Mouse (Mus musculus): ENCODE data around the gene Olfr911-ps1. TPM values are rescaled to one million over a fixed set of nuclear protein-coding genes. Genes with fewer than 3 reads are reported as not detected.

Gene Olfr911-ps1
- not detected in 2 replicates for polyA plus RNA-seq (2015; fragmentation: Nextera tagmentation; extraction: Ambion mirVana)

DNA sequence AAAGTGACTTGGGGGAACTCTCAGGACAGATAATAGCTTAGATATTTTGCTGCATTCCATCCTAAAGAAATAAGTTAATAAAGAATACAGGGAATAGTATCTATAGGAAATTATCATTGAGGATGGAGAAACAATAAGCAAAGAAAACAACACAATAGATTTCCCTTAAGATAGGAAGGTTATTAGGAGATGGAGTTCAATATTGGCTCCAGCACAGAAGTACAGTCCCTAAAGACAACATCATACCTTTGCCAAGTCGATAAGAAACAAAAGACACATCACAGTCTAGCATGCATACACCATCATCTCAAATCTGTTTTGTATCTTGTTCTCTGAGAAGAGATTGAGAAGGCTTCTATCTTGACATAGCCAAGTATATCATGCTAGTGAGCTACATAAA lies at the start of gene Olfr911-ps1:
Gene Olfr911-ps1 (plus strand): TSS at position 301 of the 400 bp plus-strand sequence.
- no peak within 1 kb of the TSS for H3K4me2 ChIP-seq (ENCODE audit: low read depth, low read length)
- no peaks in the 10 kb centered on the region for H3K27me3 ChIP-seq (ENCODE audit: control insufficient read depth, insufficient read depth, low read depth, low read length)
- H3K4me1 ChIP-seq (replicated peaks; ENCODE audit: control insufficient read depth, insufficient read depth, low read length), result no peaks in the 10 kb centered on the region
- WGBS, result 53% methylated on average over 1 of the region's 1 CpGs
- H3K4me3 ChIP-seq (ENCODE audit: low read length), result no peak within 1 kb of the TSS
- H3K9me3 ChIP-seq (ENCODE audit: control insufficient read depth, low read length), result no peaks in the 10 kb centered on the region
- H3K36me3 ChIP-seq (ENCODE audit: control insufficient read depth, insufficient read depth, low read length), result no peaks in the 10 kb centered on the region
- H3K27ac ChIP-seq (ENCODE audit: low read length), result no peak within 1 kb of the TSS
- no peak within 1 kb of the TSS for H3K9ac ChIP-seq (ENCODE audit: low read length)
- ATAC-seq (ENCODE audit: low read depth), result no peak

DNA sequence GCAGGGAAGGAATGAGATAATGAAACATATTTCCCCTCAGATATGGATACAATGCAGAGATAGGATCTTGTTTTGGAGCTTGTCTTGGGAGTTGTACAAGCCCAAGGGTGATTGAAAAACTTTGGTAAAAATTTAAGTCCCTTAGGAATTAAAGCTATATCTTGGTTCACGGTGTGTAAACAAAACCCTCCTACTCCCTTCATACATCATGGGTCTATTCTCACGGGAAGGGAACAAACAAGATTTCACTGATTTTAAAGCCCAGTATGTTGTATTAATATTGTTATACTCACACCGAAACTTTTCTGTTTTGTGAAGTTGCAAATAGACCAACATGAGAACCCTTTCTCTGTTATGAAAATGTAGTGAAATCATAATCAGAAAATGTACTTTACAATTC lies 34.6 kb upstream of the Olfr911-ps1 start, which contains the start of gene Olfr906:
Gene Olfr906 (plus strand): TSS at position 301 of the 400 bp plus-strand sequence.
- WGBS, result 68% methylated on average over 3 of the region's 3 CpGs
- Histone ChIP-seq H3K27me3 (ENCODE audit: control insufficient read depth, insufficient read depth, low read depth, low read length) (no peaks in the 10 kb centered on the region), H3K27ac (ENCODE audit: low read length) (no peak within 1 kb of the TSS), H3K4me1 (replicated peaks; ENCODE audit: control insufficient read depth, insufficient read depth, low read length) (no peaks in the 10 kb centered on the region), H3K9me3 (ENCODE audit: control insufficient read depth, low read length) (no peaks in the 10 kb centered on the region), H3K9ac (ENCODE audit: low read length) (no peak within 1 kb of the TSS), H3K36me3 (ENCODE audit: control insufficient read depth, insufficient read depth, low read length) (no peaks in the 10 kb centered on the region), H3K4me3 (ENCODE audit: low read length) (no peak within 1 kb of the TSS), H3K4me2 (ENCODE audit: low read depth, low read length) (no peak within 1 kb of the TSS)
- ATAC-seq (ENCODE audit: low read depth), result no peak

DNA sequence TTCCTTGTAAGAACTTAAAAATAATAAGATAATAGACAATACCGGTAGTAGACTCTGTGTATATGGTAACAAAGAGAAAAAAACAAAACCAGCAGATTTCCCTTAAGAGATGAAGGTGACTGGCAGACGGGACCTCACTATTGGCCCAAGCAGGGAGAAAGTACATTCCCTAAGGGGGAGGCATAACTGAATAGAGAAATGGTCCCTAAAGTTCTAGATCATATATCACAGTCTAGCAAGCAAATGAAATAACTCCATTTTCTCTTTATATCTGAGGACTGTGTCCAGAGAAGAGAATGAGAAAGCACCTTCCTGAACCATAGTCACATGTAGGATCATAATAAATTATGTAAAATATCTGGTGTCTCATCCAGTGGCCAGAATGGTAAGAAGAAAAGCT lies 25.9 kb upstream of the Olfr911-ps1 start, which contains the start of gene Olfr907:
Gene Olfr907 (plus strand): TSS at position 301 of the 400 bp plus-strand sequence.
- H3K9ac ChIP-seq (ENCODE audit: low read length), result no peak within 1 kb of the TSS
- no peak within 1 kb of the TSS for H3K4me3 ChIP-seq (ENCODE audit: low read length)
- no peaks in the 10 kb centered on the region for H3K4me1 ChIP-seq (replicated peaks; ENCODE audit: control insufficient read depth, insufficient read depth, low read length)
- no peaks in the 10 kb centered on the region for H3K36me3 ChIP-seq (ENCODE audit: control insufficient read depth, insufficient read depth, low read length)
- ATAC-seq (ENCODE audit: low read depth), result no peak
- no peak within 1 kb of the TSS for H3K27ac ChIP-seq (ENCODE audit: low read length)
- H3K27me3 ChIP-seq (ENCODE audit: control insufficient read depth, insufficient read depth, low read depth, low read length), result no peaks in the 10 kb centered on the region
- H3K9me3 ChIP-seq (ENCODE audit: control insufficient read depth, low read length), result no peaks in the 10 kb centered on the region
- no peak within 1 kb of the TSS for H3K4me2 ChIP-seq (ENCODE audit: low read depth, low read length)
- WGBS, result 69% methylated on average over 2 of the region's 2 CpGs

DNA sequence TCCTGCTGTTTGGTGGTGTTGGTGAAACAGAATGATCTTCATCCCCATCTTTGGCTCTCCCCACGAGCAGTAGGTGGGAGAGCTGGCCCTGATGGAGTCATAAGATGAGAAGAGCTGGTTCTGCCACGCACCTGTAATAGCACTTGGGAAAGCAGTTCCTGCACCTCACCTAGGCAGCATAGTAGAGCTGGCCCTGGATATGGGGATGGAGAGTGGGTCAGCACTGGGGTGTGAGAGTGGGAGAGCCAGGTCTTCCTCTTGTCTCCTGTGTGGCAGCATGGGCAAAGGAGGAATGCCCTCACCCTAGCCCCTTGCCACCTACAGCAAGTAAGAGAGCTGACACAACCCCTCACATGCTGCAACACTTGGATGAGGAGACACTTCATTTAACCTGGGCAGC lies 9.0 kb upstream of the Olfr911-ps1 start:
- 66% methylated on average over 2 of the region's 2 CpGs for WGBS
- Histone ChIP-seq H3K27me3 (ENCODE audit: control insufficient read depth, insufficient read depth, low read depth, low read length) (no peaks in the 10 kb centered on the region), H3K36me3 (ENCODE audit: control insufficient read depth, insufficient read depth, low read length) (no peaks in the 10 kb centered on the region), H3K9me3 (ENCODE audit: control insufficient read depth, low read length) (no peaks in the 10 kb centered on the region), H3K4me1 (replicated peaks; ENCODE audit: control insufficient read depth, insufficient read depth, low read length) (no peaks in the 10 kb centered on the region), H3K27ac (ENCODE audit: low read length) (no peak overlapping the region), H3K4me3 (ENCODE audit: low read length) (no peak overlapping the region), H3K4me2 (ENCODE audit: low read depth, low read length) (no peak overlapping the region), H3K9ac (ENCODE audit: low read length) (no peak overlapping the region)
- ATAC-seq (ENCODE audit: low read depth), result no peak

DNA sequence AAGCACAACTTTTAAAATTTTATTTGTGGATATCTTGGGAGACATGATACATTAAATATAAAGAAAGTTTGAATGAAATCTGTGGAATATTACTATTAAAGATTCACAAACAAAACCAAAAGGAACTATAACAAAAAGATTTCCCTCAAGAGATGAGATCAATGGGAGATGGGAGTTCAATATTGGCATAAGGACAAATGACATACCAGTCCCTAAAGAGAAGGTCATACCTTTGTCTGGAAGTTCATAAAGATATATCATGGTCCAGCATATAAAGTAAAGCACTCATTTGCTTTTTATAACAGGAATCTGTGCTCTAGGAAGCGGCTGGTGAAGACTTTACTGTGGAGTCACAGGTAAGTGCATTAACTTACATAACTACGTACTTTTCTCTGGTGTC lies 16.2 kb downstream of the Olfr911-ps1 start, which contains the start of gene Olfr910:
Gene Olfr910 (plus strand): TSS at position 301 of the 400 bp plus-strand sequence.
- no peaks in the 10 kb centered on the region for H3K27me3 ChIP-seq (ENCODE audit: control insufficient read depth, insufficient read depth, low read depth, low read length)
- no peak for ATAC-seq (ENCODE audit: low read depth)
- no peak within 1 kb of the TSS for H3K4me2 ChIP-seq (ENCODE audit: low read depth, low read length)
- no peaks in the 10 kb centered on the region for H3K36me3 ChIP-seq (ENCODE audit: control insufficient read depth, insufficient read depth, low read length)
- H3K4me3 ChIP-seq (ENCODE audit: low read length), result no peak within 1 kb of the TSS
- H3K27ac ChIP-seq (ENCODE audit: low read length), result no peak within 1 kb of the TSS
- WGBS, result 86% methylated on average over 2 of the region's 2 CpGs
- no peaks in the 10 kb centered on the region for H3K4me1 ChIP-seq (replicated peaks; ENCODE audit: control insufficient read depth, insufficient read depth, low read length)
- H3K9me3 ChIP-seq (ENCODE audit: control insufficient read depth, low read length), result no peaks in the 10 kb centered on the region
- no peak within 1 kb of the TSS for H3K9ac ChIP-seq (ENCODE audit: low read length)

Other genes with a start within 250 kb of the Olfr911-ps1 start
- not detected in 2 replicates for gene Olfr896-ps1, start 230.5 kb upstream of the Olfr911-ps1 start, polyA plus RNA-seq (2015; fragmentation: Nextera tagmentation; extraction: Ambion mirVana)
- gene Olfr25, start 192.5 kb upstream of the Olfr911-ps1 start, polyA plus RNA-seq (2015; fragmentation: Nextera tagmentation; extraction: Ambion mirVana), result not detected in 2 replicates
- not detected in 2 replicates for gene Olfr898, start 173.2 kb upstream of the Olfr911-ps1 start, polyA plus RNA-seq (2015; fragmentation: Nextera tagmentation; extraction: Ambion mirVana)
- not detected in 2 replicates for gene Olfr250, start 154.7 kb upstream of the Olfr911-ps1 start, polyA plus RNA-seq (2015; fragmentation: Nextera tagmentation; extraction: Ambion mirVana)
- gene Olfr251, start 144.5 kb upstream of the Olfr911-ps1 start, polyA plus RNA-seq (2015; fragmentation: Nextera tagmentation; extraction: Ambion mirVana), result not detected in 2 replicates
- not detected in 2 replicates for gene Olfr147, start 119.9 kb upstream of the Olfr911-ps1 start, polyA plus RNA-seq (2015; fragmentation: Nextera tagmentation; extraction: Ambion mirVana)
- gene Olfr901, start 92.1 kb upstream of the Olfr911-ps1 start, polyA plus RNA-seq (2015; fragmentation: Nextera tagmentation; extraction: Ambion mirVana), result not detected in 2 replicates
- not detected in 2 replicates for gene Olfr902, start 73.9 kb upstream of the Olfr911-ps1 start, polyA plus RNA-seq (2015; fragmentation: Nextera tagmentation; extraction: Ambion mirVana)
- not detected in 2 replicates for gene Olfr904, start 58.4 kb upstream of the Olfr911-ps1 start, polyA plus RNA-seq (2015; fragmentation: Nextera tagmentation; extraction: Ambion mirVana)
- gene Olfr905, start 50.5 kb upstream of the Olfr911-ps1 start, polyA plus RNA-seq (2015; fragmentation: Nextera tagmentation; extraction: Ambion mirVana), result not detected in 2 replicates
- not detected in 2 replicates for gene Olfr906, start 34.5 kb upstream of the Olfr911-ps1 start, polyA plus RNA-seq (2015; fragmentation: Nextera tagmentation; extraction: Ambion mirVana)
- not detected in 2 replicates for gene Olfr907, start 25.8 kb upstream of the Olfr911-ps1 start, polyA plus RNA-seq (2015; fragmentation: Nextera tagmentation; extraction: Ambion mirVana)
- not detected in 2 replicates for gene Olfr910, start 16.3 kb downstream of the Olfr911-ps1 start, polyA plus RNA-seq (2015; fragmentation: Nextera tagmentation; extraction: Ambion mirVana)
- not detected in 2 replicates for gene Olfr912, start 58.6 kb downstream of the Olfr911-ps1 start, polyA plus RNA-seq (2015; fragmentation: Nextera tagmentation; extraction: Ambion mirVana)
- gene Olfr913, start 71.2 kb downstream of the Olfr911-ps1 start, polyA plus RNA-seq (2015; fragmentation: Nextera tagmentation; extraction: Ambion mirVana), result not detected in 2 replicates
- not detected in 2 replicates for gene Olfr914, start 83.5 kb downstream of the Olfr911-ps1 start, polyA plus RNA-seq (2015; fragmentation: Nextera tagmentation; extraction: Ambion mirVana)
- not detected in 2 replicates for gene Olfr916, start 138.3 kb downstream of the Olfr911-ps1 start, polyA plus RNA-seq (2015; fragmentation: Nextera tagmentation; extraction: Ambion mirVana)
- gene Olfr917, start 144.3 kb downstream of the Olfr911-ps1 start, polyA plus RNA-seq (2015; fragmentation: Nextera tagmentation; extraction: Ambion mirVana), result not detected in 2 replicates
- gene Olfr918, start 153.0 kb downstream of the Olfr911-ps1 start, polyA plus RNA-seq (2015; fragmentation: Nextera tagmentation; extraction: Ambion mirVana), result not detected in 2 replicates
- not detected in 2 replicates for gene Olfr919, start 182.1 kb downstream of the Olfr911-ps1 start, polyA plus RNA-seq (2015; fragmentation: Nextera tagmentation; extraction: Ambion mirVana)
- gene Vwa5a, start 196.7 kb downstream of the Olfr911-ps1 start, polyA plus RNA-seq (2015; fragmentation: Nextera tagmentation; extraction: Ambion mirVana), result 21.1 and 25.4 TPM in 2 replicates
- not detected in 2 replicates for gene Olfr920, start 230.7 kb downstream of the Olfr911-ps1 start, polyA plus RNA-seq (2015; fragmentation: Nextera tagmentation; extraction: Ambion mirVana)